ENCODE assay signal across 26 mouse cellular contexts in genomic region chr12:32525586-32525985, GRCm38 (mm10).
"Had no signal": no experiment of that assay in that cellular context is flagged by ENCODE, and none has a peak within 500 bp of the region (broad histone marks: within the 10 kb centered on the region; RNA-seq: fewer than 3 reads in every experiment).

No protein-coding gene starts in this region.

- H3K9me3 ChIP-seq: heart, embryonic 10.5 days; heart, embryonic 12.5 days; hindbrain, embryonic 10.5 days; hindbrain, embryonic 12.5 days; intestine, embryonic 15.5 days; limb, embryonic 13.5 days; limb, embryonic 15.5 days; liver, embryonic 12.5 days had no signal

- H3K27ac ChIP-seq: gastrocnemius, adult 2 months; heart, embryonic 10.5 days; hindbrain, embryonic 10.5 days; hindbrain, embryonic 12.5 days; hindbrain, embryonic 14.5 days; intestine, embryonic 15.5 days; limb, embryonic 13.5 days; limb, embryonic 15.5 days; liver, embryonic 12.5 days; liver, embryonic 14.5 days had no signal

- H3K4me1 ChIP-seq: heart, embryonic 10.5 days; heart, embryonic 12.5 days; hindbrain, embryonic 10.5 days; hindbrain, embryonic 12.5 days; intestine, embryonic 15.5 days; limb, embryonic 13.5 days; limb, embryonic 15.5 days; liver, embryonic 12.5 days had no signal

- DNase-seq: forebrain, postnatal 0 days; gastrocnemius, adult 2 months; gastrocnemius, postnatal 10 days; gastrocnemius, postnatal 25 days; heart, adult 18-20 months; heart, postnatal 10 days; heart, postnatal 4 days; kidney, adult 18-20 months; kidney, adult 8-10 months; kidney, postnatal 10 days; kidney, postnatal 25 days; kidney, postnatal 4 days; left cerebral cortex, postnatal 4 days had no signal

- H3K27me3 ChIP-seq: heart, embryonic 12.5 days; hindbrain, embryonic 12.5 days; intestine, embryonic 15.5 days; limb, embryonic 13.5 days; limb, embryonic 15.5 days; liver, embryonic 12.5 days had no signal

- H3K9ac ChIP-seq: forebrain, postnatal 0 days; heart, embryonic 12.5 days; hindbrain, embryonic 12.5 days; hindbrain, embryonic 14.5 days; intestine, embryonic 15.5 days; limb, embryonic 13.5 days; limb, embryonic 15.5 days; liver, embryonic 12.5 days; liver, embryonic 14.5 days had no signal

- H3K36me3 ChIP-seq: heart, embryonic 10.5 days; heart, embryonic 12.5 days; hindbrain, embryonic 10.5 days; hindbrain, embryonic 12.5 days; intestine, embryonic 15.5 days; limb, embryonic 13.5 days; limb, embryonic 15.5 days; liver, embryonic 12.5 days had no signal

- H3K4me3 ChIP-seq: gastrocnemius, adult 2 months; heart, embryonic 10.5 days; heart, embryonic 12.5 days; hindbrain, embryonic 10.5 days; hindbrain, embryonic 12.5 days; intestine, embryonic 15.5 days; limb, embryonic 13.5 days; limb, embryonic 15.5 days; liver, embryonic 12.5 days had no signal

- H3K4me2 ChIP-seq: heart, embryonic 12.5 days; hindbrain, embryonic 12.5 days; hindbrain, embryonic 14.5 days; intestine, embryonic 15.5 days; limb, embryonic 13.5 days; limb, embryonic 15.5 days; liver, embryonic 12.5 days had no signal

- ATAC-seq: forebrain, postnatal 0 days; hindbrain, embryonic 16.5 days; inflammation-experienced regulatory T-cells, adult 6 months; intestine, embryonic 15.5 days; intestine, postnatal 0 days; liver, embryonic 12.5 days had no signal
